Mouse (Mus musculus) lung, postnatal 0 days (tissue): Measurements from ENCODE around the gene Gm609.

ENCODE experiments used
- CTCF ChIP-seq: IDR thresholded peaks from 2 replicates; pipeline ENCODE4 v1.5.1; 2016; ENCODE audit warnings: antibody characterized with exemption, mild to moderate bottlenecking
- EP300 ChIP-seq: IDR thresholded peaks from 2 replicates; pipeline ENCODE4 v1.6.1; 2016; ENCODE audit warnings: antibody characterized with exemption, mild to moderate bottlenecking, control low read depth

- TF ChIP-seq EP300 (no peak), CTCF (no peak)
Observed at GRCm38 (mm10) chr16:45392246-45392645, 100.5 kb downstream of the Gm609 start.
